In the genomic region with DNA sequence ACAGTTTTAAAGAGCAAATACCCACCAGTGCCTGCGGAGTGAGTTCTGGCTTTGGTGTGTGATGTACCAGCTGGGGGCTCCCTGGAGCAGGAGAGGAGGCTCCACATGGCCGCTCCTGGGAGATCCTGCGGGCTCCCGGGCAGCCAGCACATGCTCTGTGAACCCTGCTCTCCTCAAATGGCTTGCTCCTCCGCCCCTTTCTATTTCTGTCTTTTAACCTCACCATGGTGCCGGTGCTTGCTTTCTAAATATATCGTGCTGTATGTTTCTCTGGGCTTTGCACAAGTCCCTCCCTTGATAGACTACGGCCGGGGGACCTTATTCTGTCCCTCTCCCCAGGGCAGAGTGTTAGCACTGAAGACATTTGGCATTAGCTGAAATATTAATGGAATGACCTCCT, we compare ENCODE assay signal across 9 mouse cellular contexts. TPM values are rescaled to one million over a fixed set of nuclear protein-coding genes. Genes with fewer than 3 reads are reported as not detected.
DNase-seq lines count a peak whose midpoint lies in the region; ATAC-seq lines count a peak whose summit lies in the region.
"Had no signal": no experiment of that assay in that cellular context is flagged by ENCODE, and none has a peak within 500 bp of the region (broad histone marks: within the 10 kb centered on the region; RNA-seq: fewer than 3 reads in every experiment).

No protein-coding gene starts in this region.

- H3K27ac ChIP-seq in embryonic facial prominence, embryonic 14.5 days (replicated peaks; ENCODE audit: low read depth, low read length) = no peak overlapping the region
- H3K27ac ChIP-seq in embryonic facial prominence, embryonic 10.5 days (replicated peaks) = no peak overlapping the region
- 0 out of 2 replicates have a peak overlapping the region, but pooled peaks have one; percentile 5 for H3K27ac ChIP-seq in kidney, embryonic 16.5 days (ENCODE audit: low read length)
- H3K27ac ChIP-seq: limb, embryonic 12.5 days had no signal

- H3K27me3 ChIP-seq in embryonic facial prominence, embryonic 14.5 days (replicated peaks; ENCODE audit: control insufficient read depth, insufficient read depth, low read length) = no peaks in the 10 kb centered on the region
- H3K27me3 ChIP-seq in embryonic facial prominence, embryonic 10.5 days (replicated peaks; ENCODE audit: low read depth, poor library complexity, severe bottlenecking) = no peaks in the 10 kb centered on the region
- no peaks in the 10 kb centered on the region for H3K27me3 ChIP-seq in kidney, embryonic 16.5 days (ENCODE audit: insufficient read depth, low read length)
- H3K27me3 ChIP-seq: limb, embryonic 12.5 days had no signal

- H3K4me3 ChIP-seq in embryonic facial prominence, embryonic 14.5 days (ENCODE audit: low read depth, low read length) = no peak overlapping the region
- no peak overlapping the region for H3K4me3 ChIP-seq in embryonic facial prominence, embryonic 10.5 days
- no peak overlapping the region for H3K4me3 ChIP-seq in kidney, embryonic 16.5 days (ENCODE audit: low read length)
- H3K4me3 ChIP-seq: limb, embryonic 12.5 days had no signal

- peak; percentile 41 for ATAC-seq in embryonic facial prominence, embryonic 14.5 days (ENCODE audit: low read depth)
- peak; percentile 47; the same call in 1 of the 2 replicates for ATAC-seq in kidney, embryonic 16.5 days (ENCODE audit: low FRiP score, low TSS enrichment)

- no peak overlapping the region for H3K9ac ChIP-seq in embryonic facial prominence, embryonic 14.5 days (ENCODE audit: low read depth, low read length)
- no peak overlapping the region for H3K9ac ChIP-seq in kidney, embryonic 16.5 days (replicated peaks; ENCODE audit: low read length)
- H3K9ac ChIP-seq: limb, embryonic 12.5 days had no signal

- H3K36me3 ChIP-seq in embryonic facial prominence, embryonic 14.5 days (ENCODE audit: control insufficient read depth, insufficient read depth, low read length) = peaks cover 12% of the 10 kb centered on the region
- H3K36me3 ChIP-seq in embryonic facial prominence, embryonic 10.5 days (replicated peaks) = peaks cover 27% of the 10 kb centered on the region
- peaks cover 6% of the 10 kb centered on the region for H3K36me3 ChIP-seq in kidney, embryonic 16.5 days (ENCODE audit: insufficient read depth, low read length)

- H3K4me2 ChIP-seq in embryonic facial prominence, embryonic 14.5 days (ENCODE audit: low read depth, low read length) = no peak overlapping the region
- H3K4me2 ChIP-seq in kidney, embryonic 16.5 days (replicated peaks; ENCODE audit: low read depth, low read length) = no peak overlapping the region
- H3K4me2 ChIP-seq: limb, embryonic 12.5 days had no signal

- H3K4me1 ChIP-seq in embryonic facial prominence, embryonic 14.5 days (ENCODE audit: control insufficient read depth, insufficient read depth, low read length) = no peaks in the 10 kb centered on the region
- H3K4me1 ChIP-seq in embryonic facial prominence, embryonic 10.5 days = 0 out of 2 replicates have a peak, but pooled peaks cover 5% of the 10 kb centered on the region
- no peaks in the 10 kb centered on the region for H3K4me1 ChIP-seq in kidney, embryonic 16.5 days (ENCODE audit: insufficient read depth, low read length)
- H3K4me1 ChIP-seq: limb, embryonic 12.5 days had no signal

- peak; percentile 63 for DNase-seq in embryonic facial prominence, embryonic 14.5 days (ENCODE audit: low spot score)
- no peak for DNase-seq in embryonic facial prominence, embryonic 10.5 days (ENCODE audit: low spot score)
- peak; percentile 50 for DNase-seq in adipocyte (ENCODE audit: low spot score)
- DNase-seq in heart, adult 18-20 months = peak; percentile 67 to 82
- no peak for DNase-seq in urinary bladder, postnatal 25 days (ENCODE audit: low spot score)
- DNase-seq in urinary bladder, adult 18-20 months (ENCODE audit: low spot score in 2 of 2) = no peak
- no peak for DNase-seq in frontal cortex, postnatal 25 days (ENCODE audit: low spot score in 2 of 2)

- WGBS in embryonic facial prominence, embryonic 14.5 days = 42% methylated on average over 9 of the region's 9 CpGs
- WGBS in embryonic facial prominence, embryonic 10.5 days = 45% methylated on average over 9 of the region's 9 CpGs
- WGBS in kidney, embryonic 16.5 days = 33% methylated on average over 9 of the region's 9 CpGs

- no peaks in the 10 kb centered on the region; the same call in 1 of the 2 replicates for H3K9me3 ChIP-seq in embryonic facial prominence, embryonic 14.5 days (ENCODE audit: control insufficient read depth, low read length)
- no peaks in the 10 kb centered on the region for H3K9me3 ChIP-seq in embryonic facial prominence, embryonic 10.5 days
- H3K9me3 ChIP-seq in kidney, embryonic 16.5 days (ENCODE audit: low read length) = no peaks in the 10 kb centered on the region; the same call in 1 of the 2 replicates
- H3K9me3 ChIP-seq: limb, embryonic 12.5 days had no signal

RNA-seq across cellular contexts. Expression of gene Abtb1, which starts 15.5 kb away (rescaled TPM):
- 21.0 and 25.9 TPM in 2 replicates for polyA plus RNA-seq in embryonic facial prominence, embryonic 14.5 days (2014; fragmentation: Nextera tagmentation; extraction: Ambion mirVana)
- 25.2 and 26.4 TPM in 2 replicates for polyA plus RNA-seq in embryonic facial prominence, embryonic 10.5 days (2016; fragmentation: Nextera tagmentation; extraction: Ambion mirVana)
- 10 to 100 TPM; 22.0 to 25.3 TPM for total RNA-seq in heart, adult 18-20 months (2021)
- 43.9 and 44.6 TPM in 2 replicates for polyA plus RNA-seq in kidney, embryonic 16.5 days (2015; fragmentation: Nextera tagmentation; extraction: Ambion mirVana)

RNA-seq across cellular contexts. Expression of gene Podxl2, which starts 17.6 kb away (rescaled TPM):
- 83.4 and 95.9 TPM in 2 replicates for polyA plus RNA-seq in embryonic facial prominence, embryonic 14.5 days (2014; fragmentation: Nextera tagmentation; extraction: Ambion mirVana)
- polyA plus RNA-seq in embryonic facial prominence, embryonic 10.5 days (2016; fragmentation: Nextera tagmentation; extraction: Ambion mirVana) = 52.1 and 56.3 TPM in 2 replicates
- total RNA-seq in heart, adult 18-20 months (2021) = 10 to 100 TPM; 15.0 to 18.8 TPM
- 43.0 and 48.9 TPM in 2 replicates for polyA plus RNA-seq in kidney, embryonic 16.5 days (2015; fragmentation: Nextera tagmentation; extraction: Ambion mirVana)

RNA-seq across cellular contexts. Expression of gene Mcm2, which starts 41.3 kb away (rescaled TPM):
- polyA plus RNA-seq in embryonic facial prominence, embryonic 14.5 days (2014; fragmentation: Nextera tagmentation; extraction: Ambion mirVana) = 94.6 and 117 TPM in 2 replicates
- polyA plus RNA-seq in embryonic facial prominence, embryonic 10.5 days (2016; fragmentation: Nextera tagmentation; extraction: Ambion mirVana) = 262 and 280 TPM in 2 replicates
- 1 to 10 TPM; 4.7 to 5.6 TPM for total RNA-seq in heart, adult 18-20 months (2021)
- polyA plus RNA-seq in kidney, embryonic 16.5 days (2015; fragmentation: Nextera tagmentation; extraction: Ambion mirVana) = 151 and 157 TPM in 2 replicates

RNA-seq across cellular contexts. Expression of gene Tpra1, which starts 44.8 kb away (rescaled TPM):
- polyA plus RNA-seq in embryonic facial prominence, embryonic 14.5 days (2014; fragmentation: Nextera tagmentation; extraction: Ambion mirVana) = 44.9 and 52.1 TPM in 2 replicates
- 54.4 and 56.7 TPM in 2 replicates for polyA plus RNA-seq in embryonic facial prominence, embryonic 10.5 days (2016; fragmentation: Nextera tagmentation; extraction: Ambion mirVana)
- 10 to 100 TPM; 35.0 to 37.1 TPM for total RNA-seq in heart, adult 18-20 months (2021)
- 95.5 and 98.8 TPM in 2 replicates for polyA plus RNA-seq in kidney, embryonic 16.5 days (2015; fragmentation: Nextera tagmentation; extraction: Ambion mirVana)

Comparison
In these comparisons a context has a peak if more than half of its experiments do, and no peak if none do; other contexts are left out.
1. DNase-seq: peak in embryonic facial prominence, embryonic 14.5 days (single experiment), adipocyte (single experiment) and heart, adult 18-20 months (2 of 2); none in embryonic facial prominence, embryonic 10.5 days (single experiment), urinary bladder, postnatal 25 days (single experiment), urinary bladder, adult 18-20 months (0 of 2) and frontal cortex, postnatal 25 days (0 of 2).